Mouse (Mus musculus): ENCODE data around the gene Itih2. TPM values are rescaled to one million over a fixed set of nuclear protein-coding genes. Genes with fewer than 3 reads are reported as not detected.

The Itih2 gene
- polyA plus RNA-seq, 1 experiment, result not detected

GRCm38 (mm10) chr2:10127471-10127870, 3.7 kb downstream of the Itih2 start:
- Histone ChIP-seq H3K4me1 (ENCODE audit: control insufficient read depth, insufficient read depth, low read length) (no peaks in the 10 kb centered on the region), H3K4me3 (ENCODE audit: insufficient read depth, low read depth, low read length) (no peak overlapping the region), H3K27ac (ENCODE audit: insufficient read depth, low read depth, low read length) (no peak overlapping the region)
- no peak for TF ChIP-seq POLR2A (IDR thresholded peaks at IDR 0.05; ENCODE audit: insufficient read depth, low read depth, low read length)
- TF ChIP-seq CTCF (IDR thresholded peaks at IDR 0.05; ENCODE audit: insufficient read depth, low read depth, low read length), result no peak
- 92% methylated on average over 5 of the region's 5 CpGs for WGBS

GRCm38 (mm10) chr2:10126122-10126521, 5.1 kb downstream of the Itih2 start:
- WGBS, result 94% methylated on average over 4 of the region's 4 CpGs
- TF ChIP-seq CTCF (IDR thresholded peaks at IDR 0.05; ENCODE audit: insufficient read depth, low read depth, low read length) (no peak), POLR2A (IDR thresholded peaks at IDR 0.05; ENCODE audit: insufficient read depth, low read depth, low read length) (no peak)
- H3K4me3 ChIP-seq (ENCODE audit: insufficient read depth, low read depth, low read length), result no peak overlapping the region
- H3K4me1 ChIP-seq (ENCODE audit: control insufficient read depth, insufficient read depth, low read length), result no peaks in the 10 kb centered on the region
- no peak overlapping the region for H3K27ac ChIP-seq (ENCODE audit: insufficient read depth, low read depth, low read length)

- no peak overlapping the region for H3K27ac ChIP-seq (ENCODE audit: insufficient read depth, low read depth, low read length)
- H3K4me1 ChIP-seq (ENCODE audit: control insufficient read depth, insufficient read depth, low read length), result no peaks in the 10 kb centered on the region
- TF ChIP-seq CTCF (IDR thresholded peaks at IDR 0.05; ENCODE audit: insufficient read depth, low read depth, low read length) (no peak), POLR2A (IDR thresholded peaks at IDR 0.05; ENCODE audit: insufficient read depth, low read depth, low read length) (no peak)
- no peak overlapping the region for H3K4me3 ChIP-seq (ENCODE audit: insufficient read depth, low read depth, low read length)
- WGBS, result 48% methylated on average over 3 of the region's 3 CpGs
Observed at GRCm38 (mm10) chr2:10121826-10122225, 9.4 kb downstream of the Itih2 start.

GRCm38 (mm10) chr2:10119276-10119675, 11.9 kb downstream of the Itih2 start:
- Histone ChIP-seq H3K27ac (ENCODE audit: insufficient read depth, low read depth, low read length) (no peak overlapping the region), H3K4me1 (ENCODE audit: control insufficient read depth, insufficient read depth, low read length) (no peaks in the 10 kb centered on the region), H3K4me3 (ENCODE audit: insufficient read depth, low read depth, low read length) (no peak overlapping the region)
- WGBS, result 80% methylated on average over 8 of the region's 8 CpGs
- TF ChIP-seq POLR2A (IDR thresholded peaks at IDR 0.05; ENCODE audit: insufficient read depth, low read depth, low read length), result no peak
- no peak for TF ChIP-seq CTCF (IDR thresholded peaks at IDR 0.05; ENCODE audit: insufficient read depth, low read depth, low read length)

- no peak for TF ChIP-seq POLR2A (IDR thresholded peaks at IDR 0.05; ENCODE audit: insufficient read depth, low read depth, low read length)
- TF ChIP-seq CTCF (IDR thresholded peaks at IDR 0.05; ENCODE audit: insufficient read depth, low read depth, low read length), result no peak
- Histone ChIP-seq H3K4me3 (ENCODE audit: insufficient read depth, low read depth, low read length) (no peak overlapping the region), H3K4me1 (ENCODE audit: control insufficient read depth, insufficient read depth, low read length) (no peaks in the 10 kb centered on the region), H3K27ac (ENCODE audit: insufficient read depth, low read depth, low read length) (no peak overlapping the region)
- 60% methylated on average over 1 of the region's 1 CpGs for WGBS
Observed at GRCm38 (mm10) chr2:10118751-10119150, 12.4 kb downstream of the Itih2 start.

- WGBS, result 68% methylated on average over 6 of the region's 6 CpGs
- Histone ChIP-seq H3K27ac (ENCODE audit: insufficient read depth, low read depth, low read length) (no peak overlapping the region), H3K4me3 (ENCODE audit: insufficient read depth, low read depth, low read length) (no peak overlapping the region), H3K4me1 (ENCODE audit: control insufficient read depth, insufficient read depth, low read length) (no peaks in the 10 kb centered on the region)
- TF ChIP-seq CTCF (IDR thresholded peaks at IDR 0.05; ENCODE audit: insufficient read depth, low read depth, low read length), result no peak
- no peak for TF ChIP-seq POLR2A (IDR thresholded peaks at IDR 0.05; ENCODE audit: insufficient read depth, low read depth, low read length)
Observed at GRCm38 (mm10) chr2:10108535-10109189, 22.5 kb downstream of the Itih2 start.

GRCm38 (mm10) chr2:10101180-10101579, 30.0 kb downstream of the Itih2 start:
- WGBS, result 35% methylated on average over 6 of the region's 6 CpGs
- TF ChIP-seq POLR2A (IDR thresholded peaks at IDR 0.05; ENCODE audit: insufficient read depth, low read depth, low read length), result no peak
- no peak for TF ChIP-seq CTCF (IDR thresholded peaks at IDR 0.05; ENCODE audit: insufficient read depth, low read depth, low read length)
- no peak overlapping the region for H3K27ac ChIP-seq (ENCODE audit: insufficient read depth, low read depth, low read length)

GRCm38 (mm10) chr2:10100471-10100870, 30.7 kb downstream of the Itih2 start:
- TF ChIP-seq CTCF (IDR thresholded peaks at IDR 0.05; ENCODE audit: insufficient read depth, low read depth, low read length) (no peak), POLR2A (IDR thresholded peaks at IDR 0.05; ENCODE audit: insufficient read depth, low read depth, low read length) (no peak)
- 71% methylated on average over 2 of the region's 2 CpGs for WGBS
- Histone ChIP-seq H3K4me3 (ENCODE audit: insufficient read depth, low read depth, low read length) (no peak overlapping the region), H3K4me1 (ENCODE audit: control insufficient read depth, insufficient read depth, low read length) (no peaks in the 10 kb centered on the region), H3K27ac (ENCODE audit: insufficient read depth, low read depth, low read length) (no peak overlapping the region)

More at GRCm38 (mm10) chr2:10101180-10101579, 30.0 kb downstream of the Itih2 start:
- no peak overlapping the region for H3K4me3 ChIP-seq (ENCODE audit: insufficient read depth, low read depth, low read length)
- H3K4me1 ChIP-seq (ENCODE audit: control insufficient read depth, insufficient read depth, low read length), result no peaks in the 10 kb centered on the region

- TF ChIP-seq CTCF (IDR thresholded peaks at IDR 0.05; ENCODE audit: insufficient read depth, low read depth, low read length) (no peak), POLR2A (IDR thresholded peaks at IDR 0.05; ENCODE audit: insufficient read depth, low read depth, low read length) (no peak)
- Histone ChIP-seq H3K4me1 (ENCODE audit: control insufficient read depth, insufficient read depth, low read length) (no peaks in the 10 kb centered on the region), H3K4me3 (ENCODE audit: insufficient read depth, low read depth, low read length) (no peak overlapping the region), H3K27ac (ENCODE audit: insufficient read depth, low read depth, low read length) (no peak overlapping the region)
- 40% methylated on average over 9 of the region's 9 CpGs for WGBS
Observed at GRCm38 (mm10) chr2:10098598-10099215, 32.5 kb downstream of the Itih2 start.
